Mouse (Mus musculus) gastrocnemius, adult 2 months (tissue): ENCODE measurements around the gene Snapin. TPM values are rescaled to one million over a fixed set of nuclear protein-coding genes. Genes with fewer than 3 reads are reported as not detected.

Experiments used
- DNase-seq: peaks from one replicate; pipeline ENCODE4 v3.0.0; 2022
- H3K27ac ChIP-seq: fragments of 200-600 bp; 2 replicates; pipeline ENCODE4 v1.8.1; 2022; ENCODE audit warnings: mild to moderate bottlenecking
- H3K4me3 ChIP-seq: fragments of 200-600 bp; 2 replicates; pipeline ENCODE4 v1.8.1; 2022; ENCODE audit warnings: mild to moderate bottlenecking, moderate library complexity
- CTCF ChIP-seq: fragments of 200-600 bp; IDR thresholded peaks from 2 replicates; pipeline ENCODE4 v1.8.1; 2022; ENCODE audit warnings: antibody characterized with exemption, mild to moderate bottlenecking, moderate library complexity
- intact Hi-C: fragments of 180-260 bp; cut with DNase I; formaldehyde crosslinking; loops from one replicate; pipeline ENCODE4 v1.15.1; 2025
- total RNA-seq, 2 experiments: library from RNA; stranded (reverse); gene quantifications; 2 replicates each; pipeline ENCODE4 v1.2.3; 2021

The Snapin gene
- total RNA-seq, 2 experiments from 2014 or later: 71.8 to 74.4 TPM

GRCm38 (mm10) chr3:90495850-90496525, 5.2 kb upstream of the Snapin start:
- intact Hi-C loops: no loop called here
- Histone ChIP-seq H3K4me3 (no peak overlapping the region), H3K27ac (no peak overlapping the region)
- TF ChIP-seq CTCF: no peak
- DNase-seq: no peak

GRCm38 (mm10) chr3:90493831-90494540, 3.2 kb upstream of the Snapin start:
- H3K4me3 ChIP-seq: no peak overlapping the region
- no peak overlapping the region for H3K27ac ChIP-seq
- intact Hi-C loops: no loop called here
- no peak for TF ChIP-seq CTCF
- no peak for DNase-seq

DNA sequence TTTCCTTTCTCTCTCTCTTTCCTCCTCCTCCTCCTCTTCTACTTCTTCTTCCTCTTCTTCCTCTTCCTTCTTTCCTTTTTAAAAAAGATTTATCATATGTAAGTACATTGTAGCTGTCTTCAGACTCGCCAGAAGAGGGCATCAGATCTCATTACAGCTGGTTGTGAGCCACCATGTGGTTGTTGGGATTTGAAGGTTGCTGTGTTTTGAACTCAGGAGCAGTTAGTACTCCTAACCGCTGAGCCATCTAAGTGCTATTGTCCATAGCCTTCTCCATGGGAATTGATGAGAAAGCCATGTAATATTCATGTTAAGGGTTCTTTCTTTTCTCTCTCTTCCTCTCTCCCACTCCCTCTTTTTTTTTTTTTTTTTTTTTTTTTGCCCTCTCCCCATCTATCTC, 517 bp upstream of the Snapin start:
- intact Hi-C loops: loop anchor here (2.0 kb wide), 1 partner anchor 17 kb away; the partner anchor contains the start of gene Chtop
- Histone ChIP-seq H3K27ac (peak overlapping the region; percentile 97; the same call in 1 of the 2 replicates), H3K4me3 (peak overlapping the region; percentile 91; the same call in 1 of the 2 replicates)
- TF ChIP-seq CTCF: peak; percentile 28
- no peak for DNase-seq

GRCm38 (mm10) chr3:90488576-90488975, 2.3 kb downstream of the Snapin start:
- no peak for TF ChIP-seq CTCF
- Histone ChIP-seq H3K4me3 (no peak overlapping the region), H3K27ac (no peak overlapping the region)
- intact Hi-C loops: no loop called here
- no peak for DNase-seq

- no peak overlapping the region for H3K27ac ChIP-seq
- intact Hi-C loops: no loop called here
- no peak overlapping the region for H3K4me3 ChIP-seq
- no peak for TF ChIP-seq CTCF
- no peak for DNase-seq
Measured at GRCm38 (mm10) chr3:90486998-90487397, 3.8 kb downstream of the Snapin start.

DNA sequence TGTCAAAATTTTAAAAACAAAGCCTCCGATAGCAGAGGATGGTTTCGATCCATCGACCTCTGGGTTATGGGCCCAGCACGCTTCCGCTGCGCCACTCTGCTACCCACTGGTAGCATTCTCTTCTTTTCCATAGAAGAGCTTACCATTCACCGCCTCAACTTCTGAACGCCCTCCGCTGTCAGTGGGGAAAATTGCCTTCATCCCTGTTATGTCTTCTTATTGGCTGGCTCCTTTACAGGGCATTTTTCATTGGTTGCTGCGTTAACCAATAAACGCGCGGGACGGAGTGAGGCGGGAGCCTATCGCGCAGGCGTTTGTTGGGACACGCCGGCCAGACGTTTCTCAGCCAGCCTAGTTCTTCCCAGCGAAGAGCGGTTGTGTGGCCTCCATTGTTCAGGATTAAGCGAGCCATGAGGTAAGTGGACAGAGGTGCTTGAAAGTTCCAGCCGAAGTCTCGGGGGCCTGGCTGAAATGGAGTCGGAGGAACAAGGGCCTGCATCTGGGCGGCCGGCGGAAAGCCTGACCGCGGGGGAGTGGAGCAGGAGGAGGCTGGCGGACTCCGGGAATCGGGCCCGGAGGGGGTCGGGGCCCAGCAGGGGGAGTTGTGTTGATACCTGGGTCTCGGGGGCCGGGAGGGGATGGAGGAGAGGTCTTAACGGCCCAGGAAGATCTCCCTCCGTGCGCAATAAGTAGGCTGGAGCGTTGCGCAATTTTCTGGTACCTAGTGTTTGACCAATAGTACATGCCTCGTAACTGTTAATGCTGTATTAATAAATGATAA, 14.8 kb downstream of the Snapin start, which contains the start of gene Ilf2:
TSS of gene Ilf2 (plus strand) at position 296 of the 781 bp plus-strand sequence.
- peak; percentile 49 for TF ChIP-seq CTCF
- Histone ChIP-seq H3K4me3 (peak within 1 kb of the TSS; percentile 83), H3K27ac (peak within 1 kb of the TSS; percentile 89)
- DNase-seq: peak; percentile 96
- intact Hi-C loops: loop anchor here (10.0 kb wide), 1 partner anchor 261 kb away; the partner anchor contains the start of genes Rab13 and Rps27

GRCm38 (mm10) chr3:90475151-90475830, 15.5 kb downstream of the Snapin start:
- peak overlapping the region; percentile 71 for H3K4me3 ChIP-seq
- no peak for TF ChIP-seq CTCF
- intact Hi-C loops: loop anchor here (10.0 kb wide), 1 partner anchor 260 kb away; the partner anchor contains the start of genes Rab13 and Rps27
- peak overlapping the region; percentile 24; the same call in 1 of the 2 replicates for H3K27ac ChIP-seq
- no peak for DNase-seq

- intact Hi-C loops: loop anchor here (10.0 kb wide), 1 partner anchor 257 kb away; the partner anchor contains the start of genes Rab13 and Rps27
- peak; percentile 47 for DNase-seq
- TF ChIP-seq CTCF: peak; percentile 68
Measured at GRCm38 (mm10) chr3:90472213-90472612, 18.6 kb downstream of the Snapin start.

DNA sequence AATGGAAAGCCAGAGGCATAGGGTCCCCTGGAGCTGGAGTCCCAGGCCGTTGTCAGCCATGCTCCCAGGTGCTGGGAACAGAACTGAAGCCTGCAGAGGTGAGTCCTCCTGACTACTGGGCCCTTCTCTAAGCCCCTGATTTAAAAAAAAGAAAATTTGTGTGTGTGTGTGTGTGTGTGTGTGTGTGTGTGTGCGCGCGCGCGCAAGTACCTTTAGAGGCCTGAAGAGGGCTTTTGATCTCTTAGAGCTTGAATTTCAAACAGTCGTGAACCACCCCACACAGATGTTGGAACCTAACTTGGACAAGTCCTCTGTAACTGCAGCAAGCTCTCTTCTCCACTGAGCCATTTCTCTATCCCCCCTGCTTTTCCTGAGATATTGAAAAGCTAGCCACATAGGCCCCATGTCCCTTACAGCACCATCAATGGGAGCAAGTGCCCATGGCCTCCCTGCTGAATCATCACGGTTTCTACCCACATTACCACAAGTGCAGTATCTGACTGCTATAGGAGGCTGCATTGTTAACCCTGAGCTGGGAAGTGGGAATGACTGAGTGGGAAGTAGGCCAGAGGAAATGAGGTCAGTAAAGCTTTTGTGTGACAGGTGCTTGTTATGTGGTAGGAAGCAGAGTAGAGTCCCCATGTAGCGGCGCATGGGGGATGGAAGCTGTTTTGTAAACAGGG, 23.1 kb downstream of the Snapin start:
- Histone ChIP-seq H3K27ac (no peak overlapping the region), H3K4me3 (no peak overlapping the region)
- DNase-seq: no peak
- intact Hi-C loops: loop anchor here (5.0 kb wide), 1 partner anchor 35 kb away; the partner anchor contains the start of gene Ints3
- no peak for TF ChIP-seq CTCF

More at GRCm38 (mm10) chr3:90472213-90472612, 18.6 kb downstream of the Snapin start:
- Histone ChIP-seq H3K27ac (no peak overlapping the region), H3K4me3 (no peak overlapping the region)

GRCm38 (mm10) chr3:90466311-90466766, 24.5 kb downstream of the Snapin start:
- intact Hi-C loops: loop anchor here (1.0 to 5.0 kb wide), 2 partner anchors 34 to 54 kb away; partner anchors contain the start of gene Ints3
- Histone ChIP-seq H3K27ac (peak overlapping the region; percentile 88), H3K4me3 (peak overlapping the region; percentile 88)
- peak; percentile 66 for DNase-seq
- TF ChIP-seq CTCF: peak; percentile 87

GRCm38 (mm10) chr3:90465686-90466310, 25.0 kb downstream of the Snapin start, which contains the start of gene Npr1:
TSS of gene Npr1 (minus strand) at chr3:90465866.
- intact Hi-C loops: loop anchor here (1.0 to 5.0 kb wide), 2 partner anchors 33 to 53 kb away; partner anchors contain the start of gene Ints3
- TF ChIP-seq CTCF: no peak
- DNase-seq: peak; percentile 73
- Histone ChIP-seq H3K27ac (peak within 1 kb of the TSS; percentile 88), H3K4me3 (peak within 1 kb of the TSS; percentile 88)
